Mouse (Mus musculus): Measurements from ENCODE around the gene Fam69a.

GRCm38 (mm10) chr5:108002734-108003133 is 15.8 kb upstream of the Fam69a start:
- no peak for TF ChIP-seq POLR2A (IDR thresholded peaks at IDR 0.05; ENCODE audit: insufficient read depth, low read depth, low read length)
- TF ChIP-seq CTCF (IDR thresholded peaks at IDR 0.05) = no peak

Measured in heart, adult 2 months (tissue).